Comparison of ENCODE assay signal across 15 mouse cellular contexts in genomic region chr1:84722841-84723240, GRCm38 (mm10). TPM values are rescaled to one million over a fixed set of nuclear protein-coding genes. Genes with fewer than 3 reads are reported as not detected.
DNase-seq lines count a peak whose midpoint lies in the region; ATAC-seq lines count a peak whose summit lies in the region.
"Had no signal": no experiment of that assay in that cellular context is flagged by ENCODE, and none has a peak within 500 bp of the region (broad histone marks: within the 10 kb centered on the region; RNA-seq: fewer than 3 reads in every experiment).

No protein-coding gene starts in this region.

- H3K4me3 ChIP-seq in heart, embryonic 16.5 days (ENCODE audit: low read length), result no peak overlapping the region
- H3K4me3 ChIP-seq: embryonic facial prominence, embryonic 12.5 days; hindbrain, embryonic 12.5 days; limb, embryonic 12.5 days; neural tube, embryonic 13.5 days had no signal

- peaks cover 15% of the 10 kb centered on the region for H3K4me1 ChIP-seq in heart, embryonic 16.5 days (ENCODE audit: control insufficient read depth, insufficient read depth, low read length)
- H3K4me1 ChIP-seq: embryonic facial prominence, embryonic 12.5 days; hindbrain, embryonic 12.5 days; limb, embryonic 12.5 days; neural tube, embryonic 13.5 days had no signal

- DNase-seq in heart, adult 18-20 months, result peak; percentile 39 to 49
- no peak for DNase-seq in heart, adult 11 months
- peak; percentile 39 for DNase-seq in 3T3-L1 (ENCODE audit: low read depth, low spot score)
- peak; percentile 58 for DNase-seq in adrenal gland, postnatal 10 days
- no peak for DNase-seq in left cerebral cortex, postnatal 36 days (ENCODE audit: low spot score in 2 of 2)
- DNase-seq in cerebellum, postnatal 4 days (ENCODE audit: low spot score in 2 of 2), result no peak
- DNase-seq: cerebellum, postnatal 25 days; lung, postnatal 4 days; thymus, postnatal 14 days had no signal

- no peak overlapping the region for H3K4me2 ChIP-seq in heart, embryonic 16.5 days (ENCODE audit: low read depth, low read length)
- H3K4me2 ChIP-seq: embryonic facial prominence, embryonic 12.5 days; hindbrain, embryonic 12.5 days; limb, embryonic 12.5 days; neural tube, embryonic 13.5 days had no signal

- H3K27me3 ChIP-seq in heart, embryonic 16.5 days (ENCODE audit: control insufficient read depth, insufficient read depth, low read length), result no peaks in the 10 kb centered on the region
- H3K27me3 ChIP-seq: embryonic facial prominence, embryonic 12.5 days; hindbrain, embryonic 12.5 days; limb, embryonic 12.5 days; neural tube, embryonic 13.5 days had no signal

- no peaks in the 10 kb centered on the region for H3K9me3 ChIP-seq in heart, embryonic 16.5 days (replicated peaks; ENCODE audit: control insufficient read depth, low read length)
- H3K9me3 ChIP-seq: embryonic facial prominence, embryonic 12.5 days; hindbrain, embryonic 12.5 days; limb, embryonic 12.5 days; neural tube, embryonic 13.5 days had no signal

- 0 out of 2 replicates have a peak, but pooled peaks have one; percentile 52 for ATAC-seq in heart, embryonic 16.5 days (replicated peaks; ENCODE audit: extremely low read depth, insufficient read depth, low FRiP score)
- no peak for ATAC-seq in inflammation-experienced regulatory T-cells, adult 6 months

- intact Hi-C loops in left cerebral cortex, postnatal 36 days (cut with DNase I), result no loop called here

- H3K9ac ChIP-seq in heart, embryonic 16.5 days (ENCODE audit: low read length), result no peak overlapping the region
- H3K9ac ChIP-seq: embryonic facial prominence, embryonic 12.5 days; hindbrain, embryonic 12.5 days; limb, embryonic 12.5 days; neural tube, embryonic 13.5 days had no signal

- no peak overlapping the region for H3K27ac ChIP-seq in heart, embryonic 16.5 days (ENCODE audit: low read length)
- H3K27ac ChIP-seq: embryonic facial prominence, embryonic 12.5 days; hindbrain, embryonic 12.5 days; limb, embryonic 12.5 days; neural tube, embryonic 13.5 days had no signal

- peaks cover 37% of the 10 kb centered on the region for H3K36me3 ChIP-seq in heart, embryonic 16.5 days (ENCODE audit: control insufficient read depth, insufficient read depth)

RNA-seq across cellular contexts. Expression of gene Dner, which starts 26.8 kb away (rescaled TPM):
- not detected for total RNA-seq in heart, adult 18-20 months (2021)
- total RNA-seq in adrenal gland, postnatal 10 days (2021), result 1 to 10 TPM; 2.7 to 5.7 TPM
- 0.38 and 0.51 TPM in 2 replicates for polyA plus RNA-seq in heart, embryonic 16.5 days (2015; fragmentation: Nextera tagmentation; extraction: Ambion mirVana)
- under 1 TPM in 1 of 3 experiments, not detected in 2; 0.15 TPM for polyA plus RNA-seq in inflammation-experienced regulatory T-cells, adult 6 months (2017; shearing (Covaris generic))
- total RNA-seq in left cerebral cortex, postnatal 36 days (2021), result 100 to 1,000 TPM; 128 to 158 TPM

Comparison
In these comparisons a context has a peak if more than half of its experiments do, and no peak if none do; other contexts are left out.
1. DNase-seq: peak in heart, adult 18-20 months (2 of 2), 3T3-L1 (single experiment) and adrenal gland, postnatal 10 days (single experiment); none in heart, adult 11 months (single experiment), left cerebral cortex, postnatal 36 days (0 of 2) and cerebellum, postnatal 4 days (0 of 2).
2. RNA of gene Dner, which starts 26.8 kb away (total RNA-seq): 128 to 158 TPM in left cerebral cortex, postnatal 36 days; 2.7 to 5.7 TPM in adrenal gland, postnatal 10 days and not detected in heart, adult 18-20 months; every median in the first group is over 10 times any median in the second.